Mouse (Mus musculus): ENCODE results near the gene Kctd14. TPM values are rescaled to one million over a fixed set of nuclear protein-coding genes. Genes with fewer than 3 reads are reported as not detected.

The Kctd14 gene
- polyA plus RNA-seq, 1 experiment from 2014 or later: 5.3 TPM

DNA sequence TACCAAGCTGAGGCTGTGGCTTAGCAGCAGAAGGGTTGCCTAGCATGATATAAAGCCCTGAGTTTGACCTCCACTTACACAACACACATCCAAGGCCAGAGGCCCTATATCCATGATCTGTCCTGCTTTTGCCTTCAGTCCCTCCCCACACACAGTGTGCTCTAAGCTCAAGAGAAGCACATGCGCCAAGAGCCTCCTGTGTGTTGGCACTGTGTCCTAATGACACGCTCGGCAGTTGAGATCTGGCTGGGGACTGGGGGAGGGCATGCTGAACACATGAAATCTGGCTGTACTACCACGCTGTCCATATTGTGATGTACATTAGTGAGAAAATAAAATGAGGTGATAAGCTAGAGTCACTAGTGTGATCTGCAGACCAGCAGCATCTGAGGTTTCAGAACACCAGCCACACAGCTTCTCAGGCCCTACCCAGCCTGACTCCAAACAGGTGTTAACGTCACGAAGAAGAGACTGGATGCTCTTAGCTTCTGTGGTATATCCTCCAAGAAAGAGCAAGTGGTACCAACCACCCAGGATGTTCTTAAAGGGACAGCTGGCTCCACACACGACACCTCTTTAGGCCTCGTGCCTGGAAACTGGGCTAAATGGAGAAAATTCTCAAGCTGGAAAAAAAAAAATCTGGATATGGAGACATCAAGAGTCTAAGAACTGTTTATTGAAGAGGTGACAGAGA lies 30.0 kb upstream of the Kctd14 start:
- no peak overlapping the region for H3K9ac ChIP-seq (ENCODE audit: low read depth, low read length)
- H3K4me2 ChIP-seq (replicated peaks; ENCODE audit: low read depth): no peak overlapping the region
- H3K36me3 ChIP-seq (ENCODE audit: control insufficient read depth, insufficient read depth): no peaks in the 10 kb centered on the region
- H3K27ac ChIP-seq (ENCODE audit: low read depth, low read length): no peak overlapping the region
- no peak for TF ChIP-seq CTCF (IDR thresholded peaks at IDR 0.05; ENCODE audit: low read depth)
- H3K27me3 ChIP-seq (replicated peaks; ENCODE audit: control insufficient read depth, insufficient read depth, low read length): no peaks in the 10 kb centered on the region
- H3K4me1 ChIP-seq (replicated peaks; ENCODE audit: control insufficient read depth, insufficient read depth, low read length): no peaks in the 10 kb centered on the region
- 78% methylated on average over 8 of the region's 8 CpGs for WGBS
- H3K9me3 ChIP-seq (ENCODE audit: control insufficient read depth): no peaks in the 10 kb centered on the region
- no peak for ATAC-seq
- H3K4me3 ChIP-seq (ENCODE audit: low read depth, low read length): no peak overlapping the region

- 50% methylated on average over 5 of the region's 5 CpGs for WGBS
- Histone ChIP-seq H3K36me3 (ENCODE audit: control insufficient read depth, insufficient read depth) (no peaks in the 10 kb centered on the region), H3K9ac (ENCODE audit: low read depth, low read length) (no peak overlapping the region), H3K27ac (ENCODE audit: low read depth, low read length) (no peak overlapping the region), H3K4me1 (replicated peaks; ENCODE audit: control insufficient read depth, insufficient read depth, low read length) (no peaks in the 10 kb centered on the region), H3K9me3 (ENCODE audit: control insufficient read depth) (no peaks in the 10 kb centered on the region), H3K4me2 (replicated peaks; ENCODE audit: low read depth) (no peak overlapping the region), H3K4me3 (ENCODE audit: low read depth, low read length) (no peak overlapping the region), H3K27me3 (replicated peaks; ENCODE audit: control insufficient read depth, insufficient read depth, low read length) (no peaks in the 10 kb centered on the region)
- no peak for ATAC-seq
- TF ChIP-seq CTCF (IDR thresholded peaks at IDR 0.05; ENCODE audit: low read depth): no peak
These were observed 27.4 kb upstream of the Kctd14 start for GRCm38 (mm10) chr7:97423754-97424153.

GRCm38 (mm10) chr7:97424621-97425245 lies 26.4 kb upstream of the Kctd14 start:
- peak; percentile 68 for ATAC-seq
- Histone ChIP-seq H3K4me1 (replicated peaks; ENCODE audit: control insufficient read depth, insufficient read depth, low read length) (no peaks in the 10 kb centered on the region), H3K27ac (ENCODE audit: low read depth, low read length) (no peak overlapping the region), H3K27me3 (replicated peaks; ENCODE audit: control insufficient read depth, insufficient read depth, low read length) (no peaks in the 10 kb centered on the region), H3K9me3 (ENCODE audit: control insufficient read depth) (no peaks in the 10 kb centered on the region), H3K4me3 (ENCODE audit: low read depth, low read length) (no peak overlapping the region), H3K36me3 (ENCODE audit: control insufficient read depth, insufficient read depth) (no peaks in the 10 kb centered on the region), H3K4me2 (replicated peaks; ENCODE audit: low read depth) (no peak overlapping the region), H3K9ac (ENCODE audit: low read depth, low read length) (no peak overlapping the region)
- peak; percentile 97 for TF ChIP-seq CTCF (IDR thresholded peaks at IDR 0.05; ENCODE audit: low read depth)
- WGBS: 9% methylated on average over 12 of the region's 12 CpGs

- no peak overlapping the region for H3K4me3 ChIP-seq (ENCODE audit: low read depth, low read length)
- no peaks in the 10 kb centered on the region for H3K4me1 ChIP-seq (replicated peaks; ENCODE audit: control insufficient read depth, insufficient read depth, low read length)
- 53% methylated on average over 6 of the region's 6 CpGs for WGBS
- no peak for ATAC-seq
- no peak overlapping the region for H3K4me2 ChIP-seq (replicated peaks; ENCODE audit: low read depth)
- no peaks in the 10 kb centered on the region for H3K27me3 ChIP-seq (replicated peaks; ENCODE audit: control insufficient read depth, insufficient read depth, low read length)
- H3K9ac ChIP-seq (ENCODE audit: low read depth, low read length): no peak overlapping the region
- H3K36me3 ChIP-seq (ENCODE audit: control insufficient read depth, insufficient read depth): no peaks in the 10 kb centered on the region
- H3K9me3 ChIP-seq (ENCODE audit: control insufficient read depth): no peaks in the 10 kb centered on the region
- H3K27ac ChIP-seq (ENCODE audit: low read depth, low read length): no peak overlapping the region
- TF ChIP-seq CTCF (IDR thresholded peaks at IDR 0.05; ENCODE audit: low read depth): no peak
These were observed 24.6 kb upstream of the Kctd14 start for GRCm38 (mm10) chr7:97426566-97426965.

DNA sequence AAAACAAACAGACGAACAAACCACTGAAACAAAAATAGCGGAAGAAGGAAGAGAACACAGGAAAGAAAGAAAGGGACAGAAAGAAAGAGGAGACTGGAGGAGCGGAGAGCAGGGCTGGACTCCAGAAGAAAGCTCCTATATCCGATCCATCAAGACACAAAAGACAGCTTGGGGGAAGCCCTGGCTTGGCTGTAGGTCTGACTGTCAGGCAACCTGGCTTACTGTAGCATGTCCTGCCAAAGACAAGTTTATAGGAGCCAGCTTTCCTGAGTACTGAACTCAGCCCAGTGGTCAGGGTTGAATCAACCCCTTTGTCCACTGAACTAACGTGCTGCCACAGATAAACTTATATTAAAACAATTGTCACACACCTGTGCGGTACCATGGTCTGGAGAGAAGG lies 23.8 kb upstream of the Kctd14 start:
- TF ChIP-seq CTCF (IDR thresholded peaks at IDR 0.05; ENCODE audit: low read depth): no peak
- no peak for ATAC-seq
- Histone ChIP-seq H3K9me3 (ENCODE audit: control insufficient read depth) (no peaks in the 10 kb centered on the region), H3K4me1 (replicated peaks; ENCODE audit: control insufficient read depth, insufficient read depth, low read length) (no peaks in the 10 kb centered on the region), H3K27ac (ENCODE audit: low read depth, low read length) (no peak overlapping the region), H3K9ac (ENCODE audit: low read depth, low read length) (no peak overlapping the region), H3K36me3 (ENCODE audit: control insufficient read depth, insufficient read depth) (no peaks in the 10 kb centered on the region), H3K4me2 (replicated peaks; ENCODE audit: low read depth) (no peak overlapping the region), H3K4me3 (ENCODE audit: low read depth, low read length) (no peak overlapping the region), H3K27me3 (replicated peaks; ENCODE audit: control insufficient read depth, insufficient read depth, low read length) (no peaks in the 10 kb centered on the region)
- WGBS: 85% methylated on average over 6 of the region's 6 CpGs

- no peak overlapping the region for H3K4me2 ChIP-seq (replicated peaks; ENCODE audit: low read depth)
- H3K4me1 ChIP-seq (replicated peaks; ENCODE audit: control insufficient read depth, insufficient read depth, low read length): no peaks in the 10 kb centered on the region
- WGBS: 69% methylated on average over 5 of the region's 5 CpGs
- H3K27ac ChIP-seq (ENCODE audit: low read depth, low read length): no peak overlapping the region
- H3K9me3 ChIP-seq (ENCODE audit: control insufficient read depth): no peaks in the 10 kb centered on the region
- TF ChIP-seq CTCF (IDR thresholded peaks at IDR 0.05; ENCODE audit: low read depth): peak; percentile 27; the same call in 1 of the 2 replicates
- no peak overlapping the region for H3K9ac ChIP-seq (ENCODE audit: low read depth, low read length)
- H3K27me3 ChIP-seq (replicated peaks; ENCODE audit: control insufficient read depth, insufficient read depth, low read length): no peaks in the 10 kb centered on the region
- H3K36me3 ChIP-seq (ENCODE audit: control insufficient read depth, insufficient read depth): no peaks in the 10 kb centered on the region
- no peak for ATAC-seq
- no peak overlapping the region for H3K4me3 ChIP-seq (ENCODE audit: low read depth, low read length)
These were observed 23.2 kb upstream of the Kctd14 start for GRCm38 (mm10) chr7:97427778-97428420.
